Mouse (Mus musculus) kidney, adult 2 months (tissue): ENCODE data around the gene Zfp239. TPM values are rescaled to one million over a fixed set of nuclear protein-coding genes. Genes with fewer than 3 reads are reported as not detected.

Source experiments
- DNase-seq: peaks from one replicate; pipeline ENCODE4 v3.0.0; 2021
- H3K27ac ChIP-seq: fragments of 200-500 bp; 2 replicates; pipeline ENCODE4 v1.5.1; 2012; ENCODE audit warnings: low read depth, low read length, control low read depth, inconsistent platforms; ENCODE audit not compliant: insufficient read depth
- H3K27me3 ChIP-seq: fragments of 200-500 bp; replicated peaks from 2 replicates; pipeline ENCODE4 v1.6.1; 2012; ENCODE audit warnings: mild to moderate bottlenecking, moderate library complexity, low read length, inconsistent platforms; ENCODE audit not compliant: control insufficient read depth, insufficient read depth
- H3K36me3 ChIP-seq: fragments of 200-500 bp; 2 replicates; pipeline ENCODE4 v1.6.1; 2012; ENCODE audit warnings: mild to moderate bottlenecking, moderate library complexity, low read length, inconsistent platforms; ENCODE audit not compliant: control insufficient read depth, insufficient read depth
- H3K4me1 ChIP-seq: fragments of 200-500 bp; 2 replicates; pipeline ENCODE4 v1.6.1; 2011; ENCODE audit warnings: low read length; ENCODE audit not compliant: control insufficient read depth, insufficient read depth
- H3K4me3 ChIP-seq: fragments of 200-500 bp; 2 replicates; pipeline ENCODE4 v1.5.1; 2011; ENCODE audit warnings: mild to moderate bottlenecking, low read depth, low read length, control low read depth; ENCODE audit not compliant: insufficient read depth
- CTCF ChIP-seq: fragments of 200-500 bp; conservative IDR thresholded peaks from 2 replicates; pipeline ENCODE4 v1.5.1; 2011; ENCODE audit warnings: low read depth, mild to moderate bottlenecking, control low read depth, low read length, moderate library complexity, mixed read lengths; ENCODE audit not compliant: insufficient read depth, insufficient read length
- POLR2A ChIP-seq: fragments of 200-500 bp; IDR thresholded peaks from one replicate; pipeline ENCODE4 v1.6.1; 2011; ENCODE audit warnings: low read depth, low read length, control low read depth
- WGBS: fragments of 180-500 bp; shearing (Covaris S2); methylation state at CpG from one replicate; pipeline ENCODE4 v1.1.7; 2018; 5-methylcytosine and 5-hydroxymethylcytosine counted together
- polyA plus RNA-seq: library from polyadenylated mRNA; depleted of rRNA; stranded (reverse); fragments of >200 nt; gene quantifications from 2 replicates; pipeline ENCODE4 v1.2.3, GENCODE M21; 2012; rRNA removed

The Zfp239 gene
- polyA plus RNA-seq, 1 experiment, result 1.5 TPM

- Histone ChIP-seq H3K4me3 (peak overlapping the region; percentile 93), H3K4me1 (peaks cover 12% of the 10 kb centered on the region), H3K27me3 (no peaks in the 10 kb centered on the region), H3K27ac (peak overlapping the region; percentile 81), H3K36me3 (peaks cover 13% of the 10 kb centered on the region)
- peak; percentile 85 for DNase-seq
- under 1% methylated on average over 21 of the region's 21 CpGs for WGBS
- TF ChIP-seq CTCF (0 out of 2 replicates have a peak, but pooled peaks have one; percentile 11), POLR2A (peak; percentile 27)
These were observed 55.7 kb downstream of the Zfp239 start for GRCm38 (mm10) chr6:117917576-117917975.

- no peak for DNase-seq
- WGBS, result 3% methylated on average over 5 of the region's 5 CpGs
These were observed 56.1 kb downstream of the Zfp239 start for GRCm38 (mm10) chr6:117918043-117918442.

GRCm38 (mm10) chr6:117920659-117921640 lies 59.0 kb downstream of the Zfp239 start:
- no peak overlapping the region for H3K4me3 ChIP-seq
- H3K27me3 ChIP-seq, result no peaks in the 10 kb centered on the region
- peaks cover 8% of the 10 kb centered on the region for H3K4me1 ChIP-seq
- TF ChIP-seq CTCF (peak; percentile 69), POLR2A (no peak)
- H3K36me3 ChIP-seq, result peaks cover 20% of the 10 kb centered on the region
- peak; percentile 64 for DNase-seq
- H3K27ac ChIP-seq, result 0 out of 2 replicates have a peak overlapping the region, but pooled peaks have one; percentile 37
- WGBS, result 23% methylated on average over 3 of the region's 3 CpGs

More at GRCm38 (mm10) chr6:117918043-117918442, 56.1 kb downstream of the Zfp239 start:
- Histone ChIP-seq H3K27me3 (no peaks in the 10 kb centered on the region), H3K27ac (peak overlapping the region; percentile 81; the same call in 1 of the 2 replicates), H3K36me3 (peaks cover 16% of the 10 kb centered on the region), H3K4me1 (peaks cover 12% of the 10 kb centered on the region), H3K4me3 (peak overlapping the region; percentile 93)
- TF ChIP-seq POLR2A, result no peak
- TF ChIP-seq CTCF, result no peak

- Histone ChIP-seq H3K36me3 (peaks cover 20% of the 10 kb centered on the region), H3K27me3 (no peaks in the 10 kb centered on the region), H3K27ac (no peak overlapping the region), H3K4me1 (peaks cover 7% of the 10 kb centered on the region; the same call in 1 of the 2 replicates), H3K4me3 (no peak overlapping the region)
- TF ChIP-seq CTCF, result no peak
- no peak for TF ChIP-seq POLR2A
- no peak for DNase-seq
- 84% methylated on average over 3 of the region's 3 CpGs for WGBS
These were observed 60.1 kb downstream of the Zfp239 start for GRCm38 (mm10) chr6:117922041-117922440.

Other genes starting within 250 kb of the Zfp239 start
- gene Zfp637, start 20.9 kb upstream of the Zfp239 start, polyA plus RNA-seq, result 35.7 and 37.0 TPM in 2 replicates
- gene Hnrnpf, start 38.2 kb downstream of the Zfp239 start, polyA plus RNA-seq, result 98.5 and 142 TPM in 2 replicates
- 196 and 213 TPM in 2 replicates for gene Fxyd4, start 75.6 kb downstream of the Zfp239 start, polyA plus RNA-seq
- gene Rasgef1a, start 149.3 kb downstream of the Zfp239 start, polyA plus RNA-seq, result 0.36 and 0.52 TPM in 2 replicates